Mouse (Mus musculus): ENCODE measurements around the gene Nr6a1.

Nr6a1 gene

GRCm38 (mm10) chr2:38937396-38937795 lies 9.9 kb upstream of the Nr6a1 start:
- DNase-seq (ENCODE audit: extremely low spot score, low spot score), result no peak

- DNase-seq (ENCODE audit: extremely low spot score, low spot score), result no peak
Measured at GRCm38 (mm10) chr2:38936721-38937378, 9.4 kb upstream of the Nr6a1 start.

- DNase-seq (ENCODE audit: extremely low spot score, low spot score), result no peak
Measured at GRCm38 (mm10) chr2:38934936-38935335, 7.4 kb upstream of the Nr6a1 start.

DNA sequence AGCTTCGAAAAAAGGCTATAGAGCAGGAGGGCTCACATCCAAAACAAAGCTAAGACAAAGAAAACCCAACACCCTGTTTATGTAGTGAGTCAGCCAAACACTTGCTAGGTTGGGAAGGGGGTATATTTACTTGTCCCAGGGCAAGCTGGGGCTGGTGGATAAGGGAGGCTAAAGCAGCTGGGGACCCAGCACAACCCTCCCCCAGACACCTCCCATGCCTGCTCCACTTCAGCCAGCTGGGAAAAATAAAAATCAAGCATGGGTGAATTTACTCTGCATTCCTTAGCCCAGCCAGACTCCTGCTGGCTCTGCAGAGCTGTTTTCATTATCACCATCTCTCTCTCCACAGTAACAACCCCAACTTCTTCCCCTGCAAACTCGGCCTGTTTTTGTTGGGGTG lies 6.4 kb upstream of the Nr6a1 start:
- DNase-seq (ENCODE audit: extremely low spot score, low spot score), result no peak

DNA sequence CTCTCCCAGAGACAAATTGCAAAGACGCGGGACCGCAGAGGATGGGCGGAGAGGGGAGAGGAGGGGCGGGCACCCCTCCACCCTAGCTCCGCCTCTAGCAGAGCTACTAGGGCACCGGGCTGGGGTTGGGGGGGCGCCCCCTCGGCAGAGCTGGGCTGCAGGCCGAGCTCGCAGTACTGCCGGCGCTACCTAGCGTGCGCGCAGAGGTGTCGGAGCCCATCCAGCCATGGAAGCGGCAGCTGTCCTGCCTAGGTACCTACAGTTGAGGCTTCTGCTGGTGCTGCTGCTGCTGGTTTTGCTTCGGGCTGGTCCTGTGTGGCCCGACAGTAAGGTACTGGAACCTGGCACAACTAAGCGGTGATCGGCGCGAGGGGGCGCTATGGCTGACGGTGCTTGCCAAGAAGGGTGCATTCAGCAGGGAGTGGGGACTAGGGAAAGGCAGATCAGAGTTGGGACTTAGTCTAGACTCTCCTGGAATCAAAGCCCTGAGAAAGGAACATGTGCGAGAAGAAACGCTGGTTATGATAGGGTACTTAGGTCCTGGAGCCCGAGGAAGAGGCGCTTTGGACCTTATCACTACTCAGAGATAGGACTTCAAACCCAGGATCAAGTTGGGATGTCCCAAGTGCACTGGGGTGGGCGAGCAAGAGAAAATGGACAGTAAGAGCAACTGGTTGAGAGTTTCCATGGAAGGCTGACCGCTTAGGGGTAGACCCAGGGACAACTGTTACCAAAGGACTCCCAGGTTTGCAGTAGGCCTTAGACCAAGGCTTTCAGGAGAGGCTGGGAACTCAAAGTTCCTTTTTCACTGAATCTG lies 4.6 kb upstream of the Nr6a1 start, which contains the start of gene Olfml2a:
Olfml2a (plus strand) TSS at position 128 of the 817 bp plus-strand sequence.
- DNase-seq (ENCODE audit: extremely low spot score, low spot score), result peak; percentile 75

DNA sequence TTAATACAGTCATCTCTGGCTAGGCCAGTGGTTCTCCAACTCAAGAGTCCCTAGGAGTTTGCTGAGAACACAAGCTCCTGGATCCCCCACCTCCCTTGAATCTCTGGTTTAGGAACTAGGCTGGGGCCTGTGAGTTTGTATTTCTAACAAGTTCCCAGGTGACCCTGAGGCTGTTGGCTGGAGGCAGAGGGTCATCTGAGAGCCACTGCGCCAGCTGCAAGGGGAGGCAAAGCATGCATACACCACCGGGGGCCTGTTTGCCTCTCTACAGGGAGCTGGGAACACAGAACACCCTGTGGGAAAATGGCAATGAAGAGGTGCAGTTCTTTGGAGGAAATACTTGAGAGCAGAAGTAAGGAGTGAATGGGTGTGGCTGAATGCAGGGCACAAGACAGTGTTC lies 2.8 kb upstream of the Nr6a1 start:
- DNase-seq (ENCODE audit: extremely low spot score, low spot score), result no peak

DNA sequence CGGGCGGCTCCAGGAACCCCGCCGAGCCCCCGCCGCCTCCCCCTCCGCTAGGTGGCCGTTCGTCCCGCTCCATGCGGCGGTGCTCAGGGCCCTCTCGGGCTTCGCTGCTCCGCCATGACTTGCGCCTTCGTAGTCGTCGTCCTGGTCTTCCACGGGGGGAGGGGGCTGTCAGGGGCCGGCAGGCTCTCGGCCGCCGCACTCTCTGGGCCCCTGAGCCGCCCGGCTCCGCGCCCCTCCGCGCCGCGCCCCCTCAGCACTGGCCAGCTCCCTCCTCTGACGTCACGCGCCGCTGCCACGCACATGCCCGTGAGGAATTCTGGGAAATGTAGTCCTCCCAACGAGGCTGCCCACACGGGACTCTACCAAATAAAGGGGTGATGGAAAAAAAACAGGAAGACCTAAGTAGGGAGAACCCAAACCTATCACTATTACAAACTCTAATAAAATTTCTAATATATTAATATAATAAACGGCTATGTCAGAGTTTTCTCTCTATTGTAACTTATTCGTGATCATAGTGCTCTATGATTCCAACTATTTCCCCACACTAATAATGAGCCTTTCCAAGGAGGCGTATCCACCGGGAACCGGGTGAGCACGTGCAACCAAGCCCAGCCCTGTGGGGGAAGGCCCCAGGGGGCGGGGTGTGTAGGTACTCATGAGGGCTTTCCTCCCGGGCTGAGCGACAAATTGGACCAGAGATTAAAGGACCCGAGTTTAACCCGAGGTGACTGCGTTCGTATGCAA lies 1.2 kb downstream of the Nr6a1 start:
- DNase-seq (ENCODE audit: extremely low spot score, low spot score), result peak; percentile 92

- DNase-seq (ENCODE audit: extremely low spot score, low spot score), result peak; percentile 74
Measured at GRCm38 (mm10) chr2:38925171-38926080, 2.1 kb downstream of the Nr6a1 start.

DNA sequence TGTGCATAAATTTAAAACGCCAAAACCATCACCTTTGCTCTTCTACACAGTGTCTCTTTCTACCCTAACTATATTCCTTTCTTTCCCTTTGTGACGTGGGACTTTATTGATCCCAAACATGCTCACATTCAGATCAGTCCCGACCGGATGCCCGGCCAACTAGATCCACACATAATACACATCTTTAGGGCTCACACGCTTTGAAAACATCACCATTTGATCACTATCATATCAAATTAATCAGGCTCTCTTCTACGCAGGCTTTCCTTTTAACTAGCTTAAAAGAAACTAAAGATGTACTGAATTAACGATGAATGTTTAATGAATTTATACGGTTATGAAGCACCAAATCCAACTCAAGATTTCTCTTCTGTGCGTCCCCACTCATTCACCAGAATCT lies 2.9 kb downstream of the Nr6a1 start:
- no peak for DNase-seq (ENCODE audit: extremely low spot score, low spot score)

DNA sequence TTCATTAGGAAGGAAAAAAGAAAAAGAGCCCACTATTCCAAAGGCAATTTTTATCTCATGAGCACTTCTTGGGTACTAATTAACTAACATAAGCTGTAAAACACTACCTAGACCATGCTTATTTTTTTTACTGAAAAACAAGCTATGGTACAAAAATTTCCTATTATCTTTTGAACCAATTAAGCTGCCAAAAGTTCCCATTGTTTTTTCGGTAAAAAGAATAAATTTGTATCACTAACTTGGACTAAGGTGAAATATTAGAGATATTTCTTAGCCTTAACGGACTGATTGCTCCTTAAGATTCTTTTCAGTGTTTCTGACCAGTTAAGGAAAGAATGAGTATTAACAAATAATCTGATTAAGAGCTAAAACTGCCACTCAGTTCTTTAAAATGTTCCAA lies 3.6 kb downstream of the Nr6a1 start:
- no peak for DNase-seq (ENCODE audit: extremely low spot score, low spot score)

DNA sequence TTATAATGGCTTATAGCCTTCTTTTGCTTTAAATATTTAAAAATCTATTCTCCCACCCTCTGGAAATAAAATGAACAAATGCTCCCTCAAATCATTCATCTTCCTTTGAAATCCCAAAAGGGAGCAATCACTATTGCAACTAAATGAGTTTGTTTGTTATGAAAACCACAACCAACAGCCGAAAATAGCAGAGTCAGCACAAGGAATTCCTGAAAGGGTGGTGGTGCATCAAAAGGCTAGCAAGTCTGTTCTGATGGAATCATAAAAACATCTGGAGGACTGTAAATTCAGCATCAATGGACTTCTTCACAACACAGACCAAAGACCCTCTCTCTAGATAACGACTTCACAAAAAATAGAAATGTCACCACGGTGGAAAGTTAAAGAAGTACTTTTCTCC lies 4.0 kb downstream of the Nr6a1 start:
- no peak for DNase-seq (ENCODE audit: extremely low spot score, low spot score)

DNA sequence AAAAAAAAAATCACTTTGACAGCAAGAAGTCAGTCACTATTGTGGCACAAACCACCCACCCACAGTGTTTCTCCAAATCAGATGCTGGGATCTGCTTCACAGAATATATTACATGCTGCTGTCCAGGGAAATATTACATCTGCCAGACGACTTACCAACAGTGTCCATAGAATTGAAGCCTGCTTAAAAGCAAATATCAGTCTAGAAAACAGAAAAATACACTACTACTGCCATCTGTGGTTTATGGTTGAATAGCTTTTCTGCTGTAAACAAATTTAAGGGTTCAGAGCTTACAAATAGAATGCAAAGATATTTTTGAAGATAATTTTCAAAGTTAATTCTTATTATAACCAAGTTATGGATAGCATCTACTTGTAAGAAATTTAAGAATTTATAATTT lies 6.1 kb downstream of the Nr6a1 start:
- DNase-seq (ENCODE audit: extremely low spot score, low spot score), result no peak

DNA sequence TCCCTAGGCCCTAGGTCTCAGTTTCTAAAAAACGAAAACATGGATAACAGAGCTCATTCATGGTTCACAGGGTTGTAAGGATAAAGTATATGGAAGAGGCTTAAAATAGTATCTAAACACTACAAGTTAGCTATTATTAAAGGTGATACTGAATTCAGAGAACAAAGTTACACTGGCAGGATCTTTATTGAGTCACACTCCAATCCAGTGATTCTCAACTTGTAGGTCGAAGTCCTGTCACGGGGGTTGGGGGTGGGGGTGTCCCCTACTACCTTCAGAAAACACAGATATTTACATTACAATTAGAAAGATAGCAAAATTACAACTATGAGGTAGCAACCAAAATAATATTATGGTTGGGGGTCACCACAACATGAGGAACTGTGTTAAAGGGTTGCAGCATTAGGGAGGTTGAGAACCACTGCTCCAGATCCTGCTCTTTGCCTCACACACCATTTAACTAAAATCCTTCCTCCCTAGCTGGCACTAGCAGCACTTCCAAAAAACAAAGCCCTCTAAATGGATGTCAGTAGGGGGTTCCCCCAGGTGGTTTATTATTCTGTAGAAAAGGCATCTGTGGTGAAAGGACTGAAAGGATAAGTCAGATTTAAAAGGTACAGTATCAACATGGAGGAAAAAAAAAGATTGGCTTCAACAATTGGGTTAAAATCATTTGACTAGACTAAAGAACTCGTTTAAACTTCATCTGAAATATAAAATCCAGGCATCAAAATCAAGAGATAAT lies 10.4 kb downstream of the Nr6a1 start:
- no peak for DNase-seq (ENCODE audit: extremely low spot score, low spot score)

DNA sequence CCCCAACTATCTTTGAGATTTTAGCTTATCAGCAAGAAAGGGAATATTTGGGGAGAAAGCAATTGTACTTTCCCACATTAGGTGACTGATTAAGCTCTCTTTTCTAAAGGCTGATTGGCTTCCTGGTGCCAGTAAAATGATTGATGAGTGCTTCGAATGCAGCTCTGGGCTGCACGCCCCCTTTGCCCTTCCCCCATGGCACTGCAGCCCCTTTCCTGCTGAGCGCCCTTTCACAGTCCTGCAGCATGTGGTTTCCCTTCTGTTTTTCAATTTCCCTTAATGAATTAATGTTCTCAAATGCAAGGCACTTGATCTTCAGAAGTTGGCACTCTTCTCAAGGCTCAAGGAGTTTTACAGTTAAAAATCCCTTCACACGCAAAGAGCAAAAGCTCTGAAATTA lies 12.5 kb downstream of the Nr6a1 start:
- peak; percentile 39 for DNase-seq (ENCODE audit: extremely low spot score, low spot score)

GRCm38 (mm10) chr2:38914517-38914916 lies 13.0 kb downstream of the Nr6a1 start:
- DNase-seq (ENCODE audit: extremely low spot score, low spot score), result no peak

DNA sequence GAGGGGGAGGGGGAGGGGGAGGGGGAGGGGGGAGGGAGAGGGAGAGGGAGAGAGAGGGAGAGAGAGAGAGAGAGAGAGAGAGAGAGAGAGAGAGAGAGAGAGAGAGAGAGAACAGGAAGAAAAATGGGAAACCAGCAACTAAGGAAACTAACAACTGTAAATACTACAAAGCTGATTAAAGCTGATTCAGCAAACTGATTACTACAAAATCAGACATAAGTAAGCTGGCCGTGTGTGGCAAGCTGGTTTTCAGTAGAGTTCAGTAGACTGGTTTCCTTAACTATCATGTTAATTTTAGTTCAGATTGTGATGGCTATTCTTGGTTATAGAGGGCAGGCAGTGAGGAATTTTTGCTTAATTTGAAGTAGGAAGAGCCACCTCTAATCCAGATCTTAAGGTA lies 18.9 kb downstream of the Nr6a1 start:
- DNase-seq (ENCODE audit: extremely low spot score, low spot score), result no peak

DNA sequence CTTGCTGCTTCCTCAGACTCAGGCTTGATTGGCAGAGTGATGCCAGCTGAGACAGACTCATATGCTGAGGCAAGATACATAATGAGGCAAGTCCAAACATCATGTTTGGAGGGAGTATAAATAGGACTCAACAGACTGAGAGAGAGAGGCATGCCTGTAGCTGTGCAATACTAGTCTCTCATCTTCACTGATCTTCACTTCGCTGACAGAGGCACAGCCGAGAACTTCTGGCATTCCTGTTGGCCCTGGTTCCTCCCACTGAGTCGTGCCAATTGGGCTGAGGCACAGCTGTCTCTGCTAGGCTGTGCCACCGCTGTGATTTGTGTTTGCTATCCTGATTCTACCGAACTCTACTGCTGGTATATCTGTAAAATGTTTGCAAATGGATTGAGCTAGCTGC lies 21.4 kb downstream of the Nr6a1 start:
- DNase-seq (ENCODE audit: extremely low spot score, low spot score), result no peak

- no peak for DNase-seq (ENCODE audit: extremely low spot score, low spot score)
Measured at GRCm38 (mm10) chr2:38904290-38904689, 23.2 kb downstream of the Nr6a1 start.

GRCm38 (mm10) chr2:38902866-38903265 lies 24.6 kb downstream of the Nr6a1 start:
- no peak for DNase-seq (ENCODE audit: extremely low spot score, low spot score)

DNA sequence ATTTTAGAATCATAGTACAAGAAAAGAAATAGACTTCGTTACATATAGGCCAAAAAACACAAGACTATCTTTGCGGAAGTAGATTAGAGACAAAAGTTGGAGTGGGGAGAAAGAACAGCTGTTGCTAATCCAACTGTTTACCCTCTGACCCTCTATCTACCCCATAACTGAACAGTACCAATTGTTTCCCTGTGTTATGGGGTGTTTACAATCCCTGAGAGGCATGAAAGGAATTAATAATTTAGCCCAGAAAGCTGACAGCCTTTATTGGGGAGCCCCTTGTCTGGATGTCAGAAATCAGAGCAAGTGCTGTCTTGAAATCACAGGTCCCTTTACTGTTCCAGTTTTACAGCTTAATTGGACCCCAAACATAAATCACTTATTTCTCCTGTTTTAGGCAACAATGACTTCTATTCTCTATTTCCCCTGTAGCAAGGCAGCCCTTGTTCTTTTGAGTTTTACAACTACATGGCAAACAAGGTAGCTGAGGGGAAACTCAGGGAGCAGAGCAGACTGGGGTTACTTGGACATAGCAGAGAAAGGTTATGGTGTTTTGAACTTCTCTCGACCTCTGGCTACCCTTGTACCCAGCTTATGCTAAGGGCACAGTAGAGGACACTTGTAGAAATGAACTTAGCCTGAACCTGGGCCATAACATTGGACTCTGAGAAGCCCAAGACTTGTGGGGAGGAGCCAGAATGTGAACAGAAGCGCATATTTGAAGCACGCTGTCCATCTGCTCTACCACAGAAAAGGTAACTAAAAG lies 46.4 kb downstream of the Nr6a1 start:
- no peak for DNase-seq (ENCODE audit: extremely low spot score, low spot score)
